Mouse (Mus musculus) gastrocnemius, postnatal 14 days (tissue): Measurements from ENCODE around the gene Pamr1. TPM values are rescaled to one million over a fixed set of nuclear protein-coding genes. Genes with fewer than 3 reads are reported as not detected.

Experiments
- DNase-seq: peaks from one replicate; pipeline ENCODE4 v3.0.0; 2021; ENCODE audit warnings: mixed read lengths
- intact Hi-C: fragments of 180-260 bp; cut with DNase I; formaldehyde crosslinking; loops from one replicate; pipeline ENCODE4 v1.15.1; 2025; ENCODE audit warnings: low total_unique reads
- long read RNA-seq, 2 experiments: library from polyadenylated mRNA; stranded (forward); transcript quantifications; one replicate each; pipeline ENCODE4 v2.0.0; 2021
- total RNA-seq, 2 experiments: library from RNA; stranded (reverse); gene quantifications; 2 replicates each; pipeline ENCODE4 v1.2.3; 2021

Gene Pamr1
- 10 to 100 TPM; 11.0 to 14.2 TPM for total RNA-seq
- long read RNA-seq, experiment 1, transcript Pamr1-201 (11 exons, 2,864 nt), result major isoform, 12 of 14 reads
- long read RNA-seq, experiment 1, partial matches to known transcripts, result 2 of 14 reads
- long read RNA-seq, experiment 1, other reads (novel, unspliced or antisense), result 0 of 14 reads
- long read RNA-seq, experiment 2, transcript Pamr1-201 (11 exons, 2,864 nt), result major isoform, 15 of 16 reads
- long read RNA-seq, experiment 2, partial matches to known transcripts, result 0 of 16 reads
- long read RNA-seq, experiment 2, other reads (novel, unspliced or antisense), result 1 of 16 reads

- DNase-seq, result peak; percentile 66
- intact Hi-C loops, result no loop called here
These were observed at the start of gene Pamr1 for GRCm38 (mm10) chr2:102549611-102550266. Gene Pamr1, plus strand, starts transcription at chr2:102550012.

GRCm38 (mm10) chr2:102507633-102508032 is 42.2 kb upstream of the Pamr1 start:
- intact Hi-C loops, result no loop called here
- peak; percentile 5 for DNase-seq

GRCm38 (mm10) chr2:102508154-102508553 is 41.7 kb upstream of the Pamr1 start:
- no peak for DNase-seq
- intact Hi-C loops, result no loop called here

- intact Hi-C loops, result no loop called here
- no peak for DNase-seq
These were observed 29.9 kb upstream of the Pamr1 start for GRCm38 (mm10) chr2:102519956-102520355.

GRCm38 (mm10) chr2:102527563-102527962 is 22.2 kb upstream of the Pamr1 start:
- intact Hi-C loops, result no loop called here
- no peak for DNase-seq

GRCm38 (mm10) chr2:102533437-102533836 is 16.4 kb upstream of the Pamr1 start:
- intact Hi-C loops, result no loop called here
- DNase-seq, result no peak

GRCm38 (mm10) chr2:102536766-102537165 is 13.0 kb upstream of the Pamr1 start:
- DNase-seq, result peak; percentile 23
- intact Hi-C loops, result no loop called here

- no peak for DNase-seq
- intact Hi-C loops, result no loop called here
These were observed 9.2 kb upstream of the Pamr1 start for GRCm38 (mm10) chr2:102540438-102541230.

GRCm38 (mm10) chr2:102541404-102542125 is 8.2 kb upstream of the Pamr1 start:
- intact Hi-C loops, result no loop called here
- DNase-seq, result no peak

GRCm38 (mm10) chr2:102543961-102544719 is 5.7 kb upstream of the Pamr1 start:
- intact Hi-C loops, result no loop called here
- peak; percentile 31 for DNase-seq

GRCm38 (mm10) chr2:102550910-102551582 is 1.2 kb downstream of the Pamr1 start:
- intact Hi-C loops, result no loop called here
- DNase-seq, result no peak

GRCm38 (mm10) chr2:102551594-102551993 is 1.8 kb downstream of the Pamr1 start:
- intact Hi-C loops, result no loop called here
- no peak for DNase-seq

GRCm38 (mm10) chr2:102552095-102552537 is 2.3 kb downstream of the Pamr1 start:
- DNase-seq, result peak; percentile 44

GRCm38 (mm10) chr2:102557085-102557484 is 7.3 kb downstream of the Pamr1 start:
- intact Hi-C loops, result no loop called here
- no peak for DNase-seq

More at GRCm38 (mm10) chr2:102552095-102552537, 2.3 kb downstream of the Pamr1 start:
- intact Hi-C loops, result no loop called here

GRCm38 (mm10) chr2:102558965-102559364 is 9.2 kb downstream of the Pamr1 start:
- DNase-seq, result no peak
- intact Hi-C loops, result no loop called here

- DNase-seq, result no peak
- intact Hi-C loops, result no loop called here
These were observed 14.0 kb downstream of the Pamr1 start for GRCm38 (mm10) chr2:102563848-102564247.

- intact Hi-C loops, result no loop called here
- DNase-seq, result no peak
These were observed 29.4 kb downstream of the Pamr1 start for GRCm38 (mm10) chr2:102579248-102579647.

- DNase-seq, result no peak
- intact Hi-C loops, result no loop called here
These were observed 40.2 kb downstream of the Pamr1 start for GRCm38 (mm10) chr2:102589977-102590376.
